Mouse (Mus musculus) heart, embryonic 10.5 days (tissue): ENCODE data around the gene Rbm28. TPM values are rescaled to one million over a fixed set of nuclear protein-coding genes. Genes with fewer than 3 reads are reported as not detected.

ENCODE experiments used
- DNase-seq: peaks from one replicate; pipeline ENCODE4 v3.0.0-alpha.2; 2017; ENCODE audit warnings: low spot score
- H3K27ac ChIP-seq: fragments of 300-500 bp; sonication (generic); 2 replicates; pipeline ENCODE4 v1.5.1; 2016; ENCODE audit warnings: mild to moderate bottlenecking
- H3K27me3 ChIP-seq: fragments of 300-500 bp; sonication (generic); 2 replicates; pipeline ENCODE4 v1.6.1; 2016; ENCODE audit warnings: mild to moderate bottlenecking; ENCODE audit not compliant: poor library complexity, insufficient read depth, severe bottlenecking
- H3K36me3 ChIP-seq: fragments of 300-500 bp; sonication (generic); 2 replicates; pipeline ENCODE4 v1.6.1; 2016; ENCODE audit warnings: mild to moderate bottlenecking, moderate library complexity
- H3K4me1 ChIP-seq: fragments of 300-500 bp; sonication (generic); 2 replicates; pipeline ENCODE4 v1.6.1; 2016; ENCODE audit warnings: mild to moderate bottlenecking
- H3K4me3 ChIP-seq: fragments of 300-500 bp; sonication (generic); 2 replicates; pipeline ENCODE4 v1.5.1; 2016; ENCODE audit warnings: mild to moderate bottlenecking, moderate library complexity
- H3K9me3 ChIP-seq: fragments of 300-500 bp; sonication (generic); 2 replicates; pipeline ENCODE4 v1.6.1; 2016; ENCODE audit warnings: mild to moderate bottlenecking, moderate library complexity
- WGBS: fragments of 180-500 bp; shearing (Covaris S2); methylation state at CpG from one replicate; pipeline ENCODE4 v1.1.7; 2016; 5-methylcytosine and 5-hydroxymethylcytosine counted together
- microRNA-seq: library from miRNA; unstranded; fragments of <30 nt; microRNA quantifications from one replicate; pipeline ENCODE4, GENCODE M21; 2017
- polyA plus RNA-seq: library from polyadenylated mRNA; unstranded; fragments of >200 nt; fragmentation: Nextera tagmentation; extraction: Ambion mirVana; gene quantifications from 2 replicates; pipeline ENCODE4 v1.2.1, GENCODE M21; 2016

Rbm28 gene
- polyA plus RNA-seq, 1 experiment from 2014 or later, result 44.4 TPM

- Histone ChIP-seq H3K27ac (no peak overlapping the region), H3K4me3 (no peak overlapping the region), H3K36me3 (no peaks in the 10 kb centered on the region), H3K9me3 (no peaks in the 10 kb centered on the region), H3K4me1 (peaks cover 3% of the 10 kb centered on the region; the same call in 1 of the 2 replicates), H3K27me3 (peaks cover 9% of the 10 kb centered on the region; the same call in 1 of the 2 replicates)
- no peak for DNase-seq
- 60% methylated on average over 4 of the region's 4 CpGs for WGBS
Measured at GRCm38 (mm10) chr6:29079291-29079690, 85.5 kb downstream of the Rbm28 start.

GRCm38 (mm10) chr6:29074133-29074469, 90.7 kb downstream of the Rbm28 start:
- Histone ChIP-seq H3K36me3 (no peaks in the 10 kb centered on the region), H3K4me1 (no peaks in the 10 kb centered on the region), H3K27ac (no peak overlapping the region), H3K4me3 (no peak overlapping the region), H3K9me3 (no peaks in the 10 kb centered on the region), H3K27me3 (peaks cover 3% of the 10 kb centered on the region; the same call in 1 of the 2 replicates)
- DNase-seq, result no peak

Small RNA genes within 50 kb of the gene (microRNA-seq; reads per million reads assigned to microRNA genes)
- not detected for gene Gm24303

Other genes starting within 250 kb of the Rbm28 start
- not detected in 2 replicates for gene Lep, start 104.8 kb downstream of the Rbm28 start, polyA plus RNA-seq
- 3.2 and 4.3 TPM in 2 replicates for gene Prrt4, start 14.6 kb upstream of the Rbm28 start, polyA plus RNA-seq
- 50.7 and 54.0 TPM in 2 replicates for gene Impdh1, start 51.4 kb upstream of the Rbm28 start, polyA plus RNA-seq
- 28.1 and 34.2 TPM in 2 replicates for gene Hilpda, start 107.5 kb upstream of the Rbm28 start, polyA plus RNA-seq
- gene Fam71f2, start 114.6 kb upstream of the Rbm28 start, polyA plus RNA-seq, result 0.22 and 0.36 TPM in 2 replicates
- 0.14 TPM in 1 of 2 replicates, not detected in the other for gene Fam71f1, start 154.1 kb upstream of the Rbm28 start, polyA plus RNA-seq
- gene Calu, start 183.1 kb upstream of the Rbm28 start, polyA plus RNA-seq, result 372 and 465 TPM in 2 replicates
- gene Opn1sw, start 223.5 kb upstream of the Rbm28 start, polyA plus RNA-seq, result 0.11 and 0.37 TPM in 2 replicates
- gene Ccdc136, start 231.3 kb upstream of the Rbm28 start, polyA plus RNA-seq, result 23.4 and 30.3 TPM in 2 replicates